Mouse (Mus musculus): Measurements from ENCODE around the gene Poldip2. TPM values are rescaled to one million over a fixed set of nuclear protein-coding genes. Genes with fewer than 3 reads are reported as not detected.
A peak's percentile ranks its signal among the peaks of the same experiment; 100 is the strongest.
"Not testable (repeated sequence)": the region's sequence is repeated elsewhere in the genome, so short reads cannot be mapped to it uniquely, and the experiment has no call there.

Poldip2 gene
- total RNA-seq, 2 experiments from 2014 or later: 153 to 166 TPM

GRCm38 (mm10) chr11:78500623-78501202, 11.3 kb upstream of the Poldip2 start:
- DNase-seq (ENCODE audit: low spot score in 2 of 2): no peak

GRCm38 (mm10) chr11:78501529-78501928, 10.5 kb upstream of the Poldip2 start:
- no peak for DNase-seq (ENCODE audit: low spot score in 2 of 2)

- DNase-seq (ENCODE audit: low spot score in 2 of 2): no peak
Observed at GRCm38 (mm10) chr11:78502909-78503650, 8.9 kb upstream of the Poldip2 start, which contains the start of gene Sebox. Gene Sebox, plus strand, starts transcription at chr11:78503447.

- DNase-seq (ENCODE audit: low spot score in 2 of 2): no peak
Observed at GRCm38 (mm10) chr11:78505430-78505829, 6.6 kb upstream of the Poldip2 start.

GRCm38 (mm10) chr11:78509148-78509547, 2.8 kb upstream of the Poldip2 start:
- DNase-seq (ENCODE audit: low spot score in 2 of 2): no peak

- no peak for DNase-seq (ENCODE audit: low spot score in 2 of 2)
Observed at GRCm38 (mm10) chr11:78513106-78513790, 1.3 kb downstream of the Poldip2 start.

GRCm38 (mm10) chr11:78515549-78516325, 3.7 kb downstream of the Poldip2 start:
- no peak for DNase-seq (ENCODE audit: low spot score in 2 of 2)

- no peak for DNase-seq (ENCODE audit: low spot score in 2 of 2)
Observed at GRCm38 (mm10) chr11:78518931-78519330, 6.9 kb downstream of the Poldip2 start.

GRCm38 (mm10) chr11:78521880-78522279, 9.9 kb downstream of the Poldip2 start:
- no peak for DNase-seq (ENCODE audit: low spot score in 2 of 2)

GRCm38 (mm10) chr11:78522481-78522997, 10.5 kb downstream of the Poldip2 start:
- no peak for DNase-seq (ENCODE audit: low spot score in 2 of 2)

GRCm38 (mm10) chr11:78523241-78523955, 11.4 kb downstream of the Poldip2 start:
- DNase-seq (ENCODE audit: low spot score in 2 of 2): no peak

GRCm38 (mm10) chr11:78524838-78525237, 12.8 kb downstream of the Poldip2 start:
- DNase-seq (ENCODE audit: low spot score in 2 of 2): no peak

- no peak for DNase-seq (ENCODE audit: low spot score in 2 of 2)
Observed at GRCm38 (mm10) chr11:78528714-78529113, 16.7 kb downstream of the Poldip2 start.

GRCm38 (mm10) chr11:78530001-78530400, 18.0 kb downstream of the Poldip2 start:
- no peak for DNase-seq (ENCODE audit: low spot score in 2 of 2)

GRCm38 (mm10) chr11:78531046-78531445, 19.1 kb downstream of the Poldip2 start:
- no peak for DNase-seq (ENCODE audit: low spot score in 2 of 2)

- DNase-seq (ENCODE audit: low spot score in 2 of 2): not testable (repeated sequence)
Observed at GRCm38 (mm10) chr11:78531515-78531914, 19.5 kb downstream of the Poldip2 start.

- no peak for DNase-seq (ENCODE audit: low spot score in 2 of 2)
Observed at GRCm38 (mm10) chr11:78534516-78534915, 22.5 kb downstream of the Poldip2 start.

GRCm38 (mm10) chr11:78535376-78536079, 23.5 kb downstream of the Poldip2 start:
- no peak for DNase-seq (ENCODE audit: low spot score in 2 of 2)

GRCm38 (mm10) chr11:78536080-78536689, 24.2 kb downstream of the Poldip2 start, which contains the start of the genes Tnfaip1 and Ift20:
Gene Tnfaip1, minus strand, starts transcription at chr11:78536332.
Gene Ift20, plus strand, starts transcription at chr11:78536361.
- DNase-seq (ENCODE audit: low spot score in 2 of 2): peak; percentile 78 to 97
